Mouse (Mus musculus) embryonic facial prominence, embryonic 13.5 days (tissue): ENCODE measurements around the gene Fdxr. TPM values are rescaled to one million over a fixed set of nuclear protein-coding genes. Genes with fewer than 3 reads are reported as not detected.

ENCODE experiments used
- ATAC-seq: fragments of 200-750 bp; cut with Nextera tagmentation; 2 replicates; pipeline ENCODE4 v1.8.0; 2017; ENCODE audit warnings: low read depth; ENCODE audit not compliant: insufficient number of reproducible peaks, insufficient read depth, low FRiP score, low TSS enrichment
- H3K27ac ChIP-seq: fragments of 300-500 bp; sonication (generic); 2 replicates; pipeline ENCODE4 v1.5.1; 2015; ENCODE audit warnings: moderate library complexity, mild to moderate bottlenecking, inconsistent platforms
- H3K27me3 ChIP-seq: fragments of 300-500 bp; sonication (generic); 2 replicates; pipeline ENCODE4 v1.6.1; 2015; ENCODE audit warnings: mild to moderate bottlenecking, inconsistent platforms
- H3K36me3 ChIP-seq: fragments of 300-500 bp; sonication (generic); 2 replicates; pipeline ENCODE4 v1.6.1; 2015; ENCODE audit warnings: mild to moderate bottlenecking, inconsistent platforms
- H3K4me1 ChIP-seq: fragments of 300-500 bp; sonication (generic); 2 replicates; pipeline ENCODE4 v1.6.1; 2015; ENCODE audit warnings: inconsistent platforms
- H3K4me2 ChIP-seq: fragments of 300-500 bp; sonication (generic); 2 replicates; pipeline ENCODE4 v1.6.1; 2015; ENCODE audit warnings: moderate library complexity, mild to moderate bottlenecking, inconsistent platforms
- H3K4me3 ChIP-seq: fragments of 300-500 bp; sonication (generic); 2 replicates; pipeline ENCODE4 v1.5.1; 2015; ENCODE audit warnings: mild to moderate bottlenecking, inconsistent platforms
- H3K9ac ChIP-seq: fragments of 300-500 bp; sonication (generic); 2 replicates; pipeline ENCODE4 v1.6.1; 2015; ENCODE audit warnings: mild to moderate bottlenecking, inconsistent platforms
- H3K9me3 ChIP-seq: fragments of 300-500 bp; sonication (generic); 2 replicates; pipeline ENCODE4 v1.6.1; 2016; ENCODE audit warnings: inconsistent platforms
- WGBS: fragments of 180-500 bp; shearing (Covaris S2); methylation state at CpG from one replicate; pipeline ENCODE4 v1.1.7; 2015; ENCODE audit warnings: mixed read lengths; 5-methylcytosine and 5-hydroxymethylcytosine counted together
- polyA plus RNA-seq: library from polyadenylated mRNA; unstranded; fragments of >200 nt; fragmentation: Nextera tagmentation; extraction: Ambion mirVana; gene quantifications from 2 replicates; pipeline ENCODE4 v1.2.1, GENCODE M21; 2015

Fdxr gene
- polyA plus RNA-seq, 1 experiment from 2014 or later = 14.5 TPM

GRCm38 (mm10) chr11:115231924-115232323, 44.9 kb downstream of the Fdxr start:
- Histone ChIP-seq H3K4me2 (peak overlapping the region; percentile 9; the same call in 1 of the 2 replicates), H3K9me3 (no peaks in the 10 kb centered on the region), H3K27ac (peak overlapping the region; percentile 33; the same call in 1 of the 2 replicates), H3K9ac (peak overlapping the region; percentile 44; the same call in 1 of the 2 replicates), H3K36me3 (0 out of 2 replicates have a peak, but pooled peaks cover 3% of the 10 kb centered on the region), H3K27me3 (peaks cover 6% of the 10 kb centered on the region; the same call in 1 of the 2 replicates), H3K4me1 (peaks cover 32% of the 10 kb centered on the region), H3K4me3 (no peak overlapping the region)
- no peak for ATAC-seq
- 46% methylated on average over 9 of the region's 9 CpGs for WGBS

- Histone ChIP-seq H3K4me2 (peak overlapping the region; percentile 9; the same call in 1 of the 2 replicates), H3K9ac (peak overlapping the region; percentile 44), H3K27ac (peak overlapping the region; percentile 33; the same call in 1 of the 2 replicates), H3K36me3 (0 out of 2 replicates have a peak, but pooled peaks cover 3% of the 10 kb centered on the region), H3K4me3 (no peak overlapping the region), H3K9me3 (no peaks in the 10 kb centered on the region), H3K27me3 (peaks cover 6% of the 10 kb centered on the region; the same call in 1 of the 2 replicates), H3K4me1 (peaks cover 36% of the 10 kb centered on the region)
- no peak for ATAC-seq
- WGBS = 37% methylated on average over 14 of the region's 14 CpGs
Observed at GRCm38 (mm10) chr11:115231168-115231915, 45.5 kb downstream of the Fdxr start.

- Histone ChIP-seq H3K9ac (no peak overlapping the region), H3K4me3 (no peak overlapping the region), H3K27ac (no peak overlapping the region), H3K9me3 (no peaks in the 10 kb centered on the region), H3K4me1 (peaks cover 28% of the 10 kb centered on the region), H3K27me3 (peaks cover 6% of the 10 kb centered on the region; the same call in 1 of the 2 replicates), H3K4me2 (no peak overlapping the region), H3K36me3 (peaks cover 3% of the 10 kb centered on the region; the same call in 1 of the 2 replicates)
- no peak for ATAC-seq
- WGBS = 47% methylated on average over 15 of the region's 15 CpGs
Observed at GRCm38 (mm10) chr11:115229021-115229930, 47.6 kb downstream of the Fdxr start.

GRCm38 (mm10) chr11:115228430-115228829, 48.4 kb downstream of the Fdxr start:
- Histone ChIP-seq H3K9me3 (no peaks in the 10 kb centered on the region), H3K36me3 (no peaks in the 10 kb centered on the region; the same call in 1 of the 2 replicates), H3K4me3 (no peak overlapping the region), H3K27ac (no peak overlapping the region), H3K4me2 (no peak overlapping the region), H3K27me3 (peaks cover 6% of the 10 kb centered on the region; the same call in 1 of the 2 replicates), H3K4me1 (peaks cover 27% of the 10 kb centered on the region), H3K9ac (no peak overlapping the region)
- 64% methylated on average over 7 of the region's 7 CpGs for WGBS
- no peak for ATAC-seq

- Histone ChIP-seq H3K4me3 (no peak overlapping the region), H3K36me3 (no peaks in the 10 kb centered on the region; the same call in 1 of the 2 replicates), H3K27ac (no peak overlapping the region), H3K4me1 (peaks cover 34% of the 10 kb centered on the region), H3K9ac (no peak overlapping the region), H3K27me3 (peaks cover 6% of the 10 kb centered on the region; the same call in 1 of the 2 replicates), H3K9me3 (no peaks in the 10 kb centered on the region), H3K4me2 (no peak overlapping the region)
- WGBS = 26% methylated on average over 12 of the region's 12 CpGs
- no peak for ATAC-seq
Observed at GRCm38 (mm10) chr11:115227640-115228039, 49.2 kb downstream of the Fdxr start.

- Histone ChIP-seq H3K4me1 (peaks cover 37% of the 10 kb centered on the region), H3K27me3 (peaks cover 6% of the 10 kb centered on the region; the same call in 1 of the 2 replicates)
Observed at GRCm38 (mm10) chr11:115226811-115227491, 49.9 kb downstream of the Fdxr start.

GRCm38 (mm10) chr11:115225301-115225700, 51.5 kb downstream of the Fdxr start:
- Histone ChIP-seq H3K4me1 (peaks cover 32% of the 10 kb centered on the region), H3K27me3 (peaks cover 6% of the 10 kb centered on the region; the same call in 1 of the 2 replicates), H3K4me3 (no peak overlapping the region), H3K9me3 (no peaks in the 10 kb centered on the region), H3K27ac (no peak overlapping the region), H3K4me2 (no peak overlapping the region), H3K36me3 (no peaks in the 10 kb centered on the region; the same call in 1 of the 2 replicates), H3K9ac (no peak overlapping the region)
- ATAC-seq = no peak
- 66% methylated on average over 6 of the region's 6 CpGs for WGBS

More at GRCm38 (mm10) chr11:115226811-115227491, 49.9 kb downstream of the Fdxr start:
- ATAC-seq = no peak
- Histone ChIP-seq H3K27ac (no peak overlapping the region), H3K4me2 (no peak overlapping the region), H3K36me3 (no peaks in the 10 kb centered on the region; the same call in 1 of the 2 replicates), H3K9ac (0 out of 2 replicates have a peak overlapping the region, but pooled peaks have one; percentile 36), H3K9me3 (no peaks in the 10 kb centered on the region), H3K4me3 (no peak overlapping the region)
- 40% methylated on average over 14 of the region's 14 CpGs for WGBS

GRCm38 (mm10) chr11:115224889-115225288, 52.0 kb downstream of the Fdxr start:
- H3K9me3 ChIP-seq = no peaks in the 10 kb centered on the region
- WGBS = 45% methylated on average over 8 of the region's 8 CpGs
- peaks cover 3% of the 10 kb centered on the region; the same call in 1 of the 2 replicates for H3K27me3 ChIP-seq
- ATAC-seq = no peak
- no peak overlapping the region for H3K4me2 ChIP-seq
- H3K4me3 ChIP-seq = no peak overlapping the region
- H3K27ac ChIP-seq = no peak overlapping the region
- H3K36me3 ChIP-seq = no peaks in the 10 kb centered on the region; the same call in 1 of the 2 replicates
- peaks cover 32% of the 10 kb centered on the region for H3K4me1 ChIP-seq
- H3K9ac ChIP-seq = no peak overlapping the region

- H3K27me3 ChIP-seq = no peaks in the 10 kb centered on the region
- no peak overlapping the region for H3K4me2 ChIP-seq
- no peak overlapping the region for H3K4me3 ChIP-seq
- no peaks in the 10 kb centered on the region; the same call in 1 of the 2 replicates for H3K36me3 ChIP-seq
- no peaks in the 10 kb centered on the region for H3K9me3 ChIP-seq
- no peak overlapping the region for H3K9ac ChIP-seq
- peaks cover 33% of the 10 kb centered on the region for H3K4me1 ChIP-seq
- 64% methylated on average over 6 of the region's 6 CpGs for WGBS
- no peak overlapping the region for H3K27ac ChIP-seq
- ATAC-seq = no peak
Observed at GRCm38 (mm10) chr11:115223877-115224276, 53.0 kb downstream of the Fdxr start.

GRCm38 (mm10) chr11:115223451-115223850, 53.4 kb downstream of the Fdxr start:
- Histone ChIP-seq H3K4me2 (no peak overlapping the region), H3K27me3 (no peaks in the 10 kb centered on the region), H3K4me3 (no peak overlapping the region), H3K4me1 (peaks cover 35% of the 10 kb centered on the region), H3K9ac (no peak overlapping the region), H3K27ac (no peak overlapping the region), H3K36me3 (no peaks in the 10 kb centered on the region; the same call in 1 of the 2 replicates), H3K9me3 (no peaks in the 10 kb centered on the region)
- WGBS = 75% methylated on average over 11 of the region's 11 CpGs
- ATAC-seq = no peak
